Mouse (Mus musculus): Measurements from ENCODE around the gene Vmn1r49.
"Not testable (repeated sequence)": the region's sequence is repeated elsewhere in the genome, so short reads cannot be mapped to it uniquely, and the experiment has no call there.

GRCm38 (mm10) chr6:90122296-90122695, 44.0 kb upstream of the Vmn1r49 start, which contains the start of gene Vmn1r51:
- not testable (repeated sequence) for TF ChIP-seq CTCF, EP300 (IDR thresholded peaks at IDR 0.05; ENCODE audit: low read depth)

All from heart, postnatal 0 days (tissue).